Mouse (Mus musculus) left cerebral cortex, postnatal 10 days (tissue): ENCODE results near the gene Pygo1. TPM values are rescaled to one million over a fixed set of nuclear protein-coding genes. Genes with fewer than 3 reads are reported as not detected.

ENCODE experiments used
- DNase-seq, 2 experiments: peaks; one replicate each; pipeline ENCODE4 v3.0.0; 2021 to 2022; ENCODE audit warnings: low spot score in 2 of 2, mixed read lengths in 1 of 2; ENCODE audit errors: extremely low spot score in 1 of 2
- intact Hi-C: fragments of 180-260 bp; cut with DNase I; formaldehyde crosslinking; loops from one replicate; pipeline ENCODE4 v1.15.1; 2025
- total RNA-seq, 2 experiments: library from RNA; stranded (reverse); gene quantifications; 2 replicates each; pipeline ENCODE4 v1.2.3; 2021

The Pygo1 gene
- total RNA-seq, 2 experiments from 2014 or later, result 13.9 to 14.1 TPM

GRCm38 (mm10) chr9:72975242-72975641 lies 49.8 kb downstream of the Pygo1 start:
- intact Hi-C loops, result no loop called here
- DNase-seq, result no peak

GRCm38 (mm10) chr9:72983066-72983465 lies 57.6 kb downstream of the Pygo1 start:
- no peak for DNase-seq
- intact Hi-C loops, result no loop called here

- intact Hi-C loops, result loop anchor here (5.0 kb wide), 1 partner anchor 52 kb away; no protein-coding TSS in a partner anchor
- DNase-seq, result peak; percentile 98 to 99
Observed at GRCm38 (mm10) chr9:72985250-72986220, 60.1 kb downstream of the Pygo1 start, which contains the start of the genes Ccpg1os and Ccpg1. Ccpg1os (minus strand) TSS chr9:72985382. Ccpg1 (plus strand) TSS chr9:72985429.

- intact Hi-C loops, result loop anchor here (5.0 kb wide), 1 partner anchor 50 kb away; no protein-coding TSS in a partner anchor
- no peak for DNase-seq
Observed at GRCm38 (mm10) chr9:72987703-72988102, 62.3 kb downstream of the Pygo1 start.

GRCm38 (mm10) chr9:72988706-72989105 lies 63.3 kb downstream of the Pygo1 start:
- intact Hi-C loops, result loop anchor here (5.0 kb wide), 1 partner anchor 49 kb away; no protein-coding TSS in a partner anchor
- DNase-seq, result no peak

- DNase-seq, result no peak
- intact Hi-C loops, result no loop called here
Observed at GRCm38 (mm10) chr9:72991420-72991819, 66.0 kb downstream of the Pygo1 start.

GRCm38 (mm10) chr9:72992576-72992975 lies 67.1 kb downstream of the Pygo1 start:
- no peak for DNase-seq
- intact Hi-C loops, result no loop called here

GRCm38 (mm10) chr9:72996167-72996566 lies 70.7 kb downstream of the Pygo1 start:
- intact Hi-C loops, result no loop called here

GRCm38 (mm10) chr9:72996806-72997205 lies 71.4 kb downstream of the Pygo1 start:
- DNase-seq, result no peak
- intact Hi-C loops, result no loop called here

More at GRCm38 (mm10) chr9:72996167-72996566, 70.7 kb downstream of the Pygo1 start:
- no peak for DNase-seq

GRCm38 (mm10) chr9:73000487-73000886 lies 75.0 kb downstream of the Pygo1 start:
- intact Hi-C loops, result no loop called here
- no peak for DNase-seq

GRCm38 (mm10) chr9:73001314-73002011 lies 76.0 kb downstream of the Pygo1 start:
- intact Hi-C loops, result no loop called here
- DNase-seq, result no peak

Other genes with a start within 250 kb of the Pygo1 start
- under 1 TPM; 0.63 to 0.66 TPM for gene Prtg, start 118.8 kb upstream of the Pygo1 start, total RNA-seq
- 1 to 10 TPM; 2.0 TPM for gene Dyx1c1, start 33.1 kb downstream of the Pygo1 start, total RNA-seq
- gene Gm44503, start 33.2 kb downstream of the Pygo1 start, total RNA-seq, result not detected
- gene Ccpg1os, start 59.7 kb downstream of the Pygo1 start, total RNA-seq, result 1 to 10 TPM; 5.2 to 7.6 TPM
- gene Ccpg1, start 59.8 kb downstream of the Pygo1 start, total RNA-seq, result 10 to 100 TPM; 83.8 to 85.7 TPM
- 10 to 100 TPM; 15.0 to 16.6 TPM for gene Pigb, start 114.7 kb downstream of the Pygo1 start, total RNA-seq
- 1 to 10 TPM; 5.5 to 7.1 TPM for gene Rab27a, start 119.2 kb downstream of the Pygo1 start, total RNA-seq
- 1 to 10 TPM in 1 of 2 experiments, under 1 TPM in 1; 0.81 to 1.4 TPM for gene Khdc3, start 176.2 kb downstream of the Pygo1 start, total RNA-seq
- not detected for gene Gm20509, start 176.8 kb downstream of the Pygo1 start, total RNA-seq
- 10 to 100 TPM; 58.4 to 59.7 TPM for gene Rsl24d1, start 187.8 kb downstream of the Pygo1 start, total RNA-seq